25 mouse cellular contexts compared by ENCODE assay signal in genomic region chr3:89821096-89821513, GRCm38 (mm10). TPM values are rescaled to one million over a fixed set of nuclear protein-coding genes. Genes with fewer than 3 reads are reported as not detected.
A peak's percentile ranks its signal among the peaks of the same experiment; 100 is the strongest.
DNase-seq lines count a peak whose midpoint lies in the region; ATAC-seq and TF ChIP-seq lines count a peak whose summit lies in the region.
"Had no signal": no experiment of that assay in that cellular context is flagged by ENCODE, and none has a peak within 500 bp of the region (broad histone marks: within the 10 kb centered on the region; RNA-seq: fewer than 3 reads in every experiment).

No protein-coding gene starts in this region.

- DNase-seq in 416B (ENCODE audit: low read depth): peak; percentile 16
- DNase-seq in T-cell, adult 2 months (ENCODE audit: low spot score): peak; percentile 46
- DNase-seq in liver, embryonic 14.5 days (ENCODE audit: low read depth in 3 of 3, low spot score in 3 of 3): no peak
- no peak for DNase-seq in right cerebral cortex, postnatal 36 days (ENCODE audit: low spot score in 2 of 2)
- no peak for DNase-seq in cerebellum, adult 11 months
- DNase-seq: adrenal gland, postnatal 14 days; cerebellum, adult 9-11 months; gastrocnemius, adult 2 months; heart, postnatal 10 days; kidney, adult 18-20 months; kidney, postnatal 4 days; layer of hippocampus, adult 9-11 months; lung, adult 2 months; thymus, postnatal 25 days had no signal

- TF ChIP-seq EP300 in liver, embryonic 14.5 days (IDR thresholded peaks at IDR 0.05; ENCODE audit: low read depth): no peak

- peak overlapping the region; percentile 50 for H3K4me2 ChIP-seq in liver, embryonic 14.5 days (ENCODE audit: low read depth)
- H3K4me2 ChIP-seq: heart, embryonic 12.5 days; limb, embryonic 13.5 days; midbrain, embryonic 12.5 days had no signal

- peak overlapping the region; percentile 20 for H3K4me3 ChIP-seq in erythroblast, embryonic 14.5 days (replicated peaks)
- H3K4me3 ChIP-seq in liver, embryonic 14.5 days (ENCODE audit: insufficient read depth in 1 of 2, low read depth in 2 of 2, low read length in 2 of 2): peak overlapping the region in 1 of 2 experiments; percentile 27; a peak in 1 of 4 replicates
- H3K4me3 ChIP-seq: embryonic facial prominence, embryonic 10.5 days; gastrocnemius, adult 2 months; heart, embryonic 12.5 days; limb, embryonic 13.5 days; midbrain, embryonic 12.5 days had no signal

- H3K9ac ChIP-seq in liver, embryonic 14.5 days (replicated peaks): no peak overlapping the region
- H3K9ac ChIP-seq: heart, embryonic 12.5 days; limb, embryonic 13.5 days; midbrain, embryonic 12.5 days had no signal

- no peaks in the 10 kb centered on the region for H3K36me3 ChIP-seq in erythroblast, embryonic 14.5 days (ENCODE audit: control insufficient read depth)
- H3K36me3 ChIP-seq in liver, embryonic 14.5 days (replicated peaks; ENCODE audit: control insufficient read depth, insufficient read depth, low read depth): no peaks in the 10 kb centered on the region
- H3K36me3 ChIP-seq: embryonic facial prominence, embryonic 10.5 days; G1E; heart, embryonic 12.5 days; limb, embryonic 13.5 days; midbrain, embryonic 12.5 days had no signal

- 42% methylated on average over 11 of the region's 11 CpGs for WGBS in liver, embryonic 14.5 days (ENCODE audit: insufficient replicate concordance)

- peaks cover 36% of the 10 kb centered on the region for H3K4me1 ChIP-seq in erythroblast, embryonic 14.5 days (ENCODE audit: control insufficient read depth)
- H3K4me1 ChIP-seq in liver, embryonic 14.5 days (replicated peaks; ENCODE audit: control insufficient read depth in 2 of 2, insufficient read depth in 2 of 2, low read length in 1 of 2): peaks cover 14 to 21% of the 10 kb centered on the region in 2 experiments
- H3K4me1 ChIP-seq: embryonic facial prominence, embryonic 10.5 days; limb, embryonic 13.5 days; midbrain, embryonic 12.5 days had no signal

- TF ChIP-seq CTCF in liver, embryonic 14.5 days (IDR thresholded peaks at IDR 0.05; ENCODE audit: low read depth): no peak

- H3K27ac ChIP-seq in liver, embryonic 14.5 days: no peak overlapping the region
- H3K27ac ChIP-seq: embryonic facial prominence, embryonic 10.5 days; gastrocnemius, adult 2 months; hindbrain, postnatal 0 days; limb, embryonic 13.5 days; midbrain, embryonic 12.5 days had no signal

- peaks cover 25% of the 10 kb centered on the region for H3K27me3 ChIP-seq in erythroblast, embryonic 14.5 days (ENCODE audit: control insufficient read depth)
- H3K27me3 ChIP-seq in liver, embryonic 14.5 days (ENCODE audit: control insufficient read depth, insufficient read depth, low read length): no peaks in the 10 kb centered on the region
- H3K27me3 ChIP-seq: CH12.LX; heart, embryonic 12.5 days; midbrain, embryonic 12.5 days had no signal

- H3K9me3 ChIP-seq in erythroblast, embryonic 14.5 days (ENCODE audit: control insufficient read depth, low read length): no peaks in the 10 kb centered on the region
- no peaks in the 10 kb centered on the region for H3K9me3 ChIP-seq in liver, embryonic 14.5 days (ENCODE audit: control insufficient read depth, low read length)
- H3K9me3 ChIP-seq: embryonic facial prominence, embryonic 10.5 days; G1E; heart, embryonic 12.5 days; limb, embryonic 13.5 days; midbrain, embryonic 12.5 days had no signal

- no peak for ATAC-seq in erythroblast, adult 5-6 weeks (replicated peaks; ENCODE audit: low FRiP score, poor library complexity, severe bottlenecking)
- peak; percentile 71 for ATAC-seq in liver, embryonic 14.5 days (ENCODE audit: insufficient read depth)
- ATAC-seq: hindbrain, postnatal 0 days had no signal

RNA-seq across cellular contexts. Expression of gene She, which starts 10.1 kb away (rescaled TPM):
- polyA plus RNA-seq in erythroblast, embryonic 14.5 days (2012): 0.01 TPM in 1 of 2 replicates, not detected in the other
- not detected in 2 replicates for total RNA-seq in erythroblast, adult 5-6 weeks (2015; ENCODE audit: low replicate concordance)
- 0.14 TPM in 1 of 2 replicates, not detected in the other for total RNA-seq in erythroblast, adult 5-6 weeks (2017; ENCODE audit: low replicate concordance)
- 0.50 and 0.55 TPM in 2 replicates for polyA plus RNA-seq in liver, embryonic 14.5 days (2012; rRNA removed)
- 0.81 and 0.86 TPM in 2 replicates for polyA plus RNA-seq in liver, embryonic 14.5 days (2014; fragmentation: Nextera tagmentation; extraction: Ambion mirVana)
- total RNA-seq: CH12.LX; G1E; megakaryocyte, adult 5-6 weeks; monocyte, adult 5-6 weeks had no signal
- polyA plus RNA-seq: G1E had no signal

RNA-seq across cellular contexts. Expression of gene Ube2q1, which starts 47.7 kb away (rescaled TPM):
- 0.62 and 0.69 TPM in 2 replicates for polyA plus RNA-seq in erythroblast, embryonic 14.5 days (2012)
- 21.5 and 25.1 TPM in 2 replicates for total RNA-seq in erythroblast, adult 5-6 weeks (2015; ENCODE audit: low replicate concordance)
- 14.2 and 30.1 TPM in 2 replicates for total RNA-seq in erythroblast, adult 5-6 weeks (2017; ENCODE audit: low replicate concordance)
- polyA plus RNA-seq in liver, embryonic 14.5 days (2012; rRNA removed): 6.7 and 9.0 TPM in 2 replicates
- 6.3 and 6.7 TPM in 2 replicates for polyA plus RNA-seq in liver, embryonic 14.5 days (2014; fragmentation: Nextera tagmentation; extraction: Ambion mirVana)

RNA-seq across cellular contexts. Expression of gene Chrnb2, which starts 56.7 kb away (rescaled TPM):
- 0.01 TPM in 2 replicates for polyA plus RNA-seq in erythroblast, embryonic 14.5 days (2012)
- total RNA-seq in erythroblast, adult 5-6 weeks (2015; ENCODE audit: low replicate concordance): not detected in 2 replicates
- 0.09 and 0.84 TPM in 2 replicates for total RNA-seq in erythroblast, adult 5-6 weeks (2017; ENCODE audit: low replicate concordance)
- polyA plus RNA-seq in liver, embryonic 14.5 days (2012; rRNA removed): 0.12 and 0.15 TPM in 2 replicates
- polyA plus RNA-seq in liver, embryonic 14.5 days (2014; fragmentation: Nextera tagmentation; extraction: Ambion mirVana): 0.10 and 0.18 TPM in 2 replicates

Comparison
In these comparisons a context has a peak if more than half of its experiments do, and no peak if none do; other contexts are left out.
1. DNase-seq: peak in 416B (single experiment) and T-cell, adult 2 months (single experiment); none in liver, embryonic 14.5 days (0 of 3), right cerebral cortex, postnatal 36 days (0 of 2) and cerebellum, adult 11 months (single experiment).